Mouse (Mus musculus) thymus, adult 18-20 months (tissue): ENCODE results near the gene Ndufs2.

ENCODE experiments used
- DNase-seq, 2 experiments: peaks; one replicate each; pipeline ENCODE4 v3.0.0; 2022; ENCODE audit warnings: mixed read lengths in 2 of 2

The Ndufs2 gene

GRCm38 (mm10) chr1:171250680-171251593, at the start of gene Ndufs2:
Gene Ndufs2, minus strand, starts transcription at chr1:171251388.
- no peak for DNase-seq

- no peak for DNase-seq
Observed at GRCm38 (mm10) chr1:171298226-171298625, 47.0 kb upstream of the Ndufs2 start.

DNA sequence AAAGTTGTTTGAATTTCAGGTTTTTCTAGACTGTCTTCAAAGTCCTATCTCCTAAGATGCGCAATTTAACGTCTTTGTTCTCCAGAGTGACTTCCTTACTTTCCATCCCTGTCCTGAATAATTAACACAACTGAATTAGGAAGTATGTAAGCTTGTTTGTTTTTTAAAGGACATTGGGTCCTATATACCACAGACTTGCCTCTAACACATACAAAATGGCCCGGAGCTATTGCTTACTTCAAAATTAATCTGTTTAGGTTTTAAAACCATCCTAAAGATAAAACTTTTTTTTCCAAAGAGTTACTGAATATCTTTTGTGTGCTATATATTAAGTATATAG, 43.8 kb upstream of the Ndufs2 start:
- no peak for DNase-seq

DNA sequence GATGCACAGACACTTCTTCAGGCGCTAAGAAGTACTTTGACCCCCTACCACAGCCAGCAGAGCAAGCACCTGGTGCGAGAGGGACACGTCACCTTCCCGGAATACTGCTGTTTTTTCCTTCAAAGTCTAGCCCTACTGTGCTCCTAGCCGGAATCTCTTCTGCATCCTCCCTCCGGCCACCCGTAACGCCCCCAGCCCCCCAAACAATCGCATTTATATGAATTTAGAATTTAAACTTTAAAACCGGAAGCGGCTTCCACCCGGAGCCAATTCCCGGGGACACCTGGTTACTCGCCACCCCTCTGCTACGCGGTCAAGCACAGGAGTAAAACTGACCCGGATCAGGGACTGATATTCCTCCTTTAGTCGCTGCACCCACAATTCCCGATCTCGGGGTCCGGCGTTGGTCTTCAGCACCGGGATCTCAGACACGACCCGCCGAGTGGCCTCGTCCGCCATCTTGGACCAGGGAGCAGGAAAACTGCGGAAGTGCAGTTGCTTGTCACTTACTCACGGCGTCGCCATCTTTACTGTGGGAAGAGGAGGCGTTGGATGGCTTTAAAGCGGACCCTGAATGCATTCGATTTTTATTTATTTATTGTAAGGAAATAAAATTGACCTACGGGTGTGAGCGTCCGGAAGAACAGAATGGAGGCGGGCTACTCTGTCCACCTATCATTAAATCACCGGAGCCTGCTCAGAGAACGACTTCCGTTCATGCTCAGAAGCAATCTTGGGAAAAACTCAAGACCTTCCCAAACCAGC, 43.3 kb upstream of the Ndufs2 start, which contains the start of gene Ufc1:
Ufc1 (minus strand) TSS at position 727 of the 765 bp plus-strand sequence.
- peak; percentile 67 to 75 for DNase-seq

DNA sequence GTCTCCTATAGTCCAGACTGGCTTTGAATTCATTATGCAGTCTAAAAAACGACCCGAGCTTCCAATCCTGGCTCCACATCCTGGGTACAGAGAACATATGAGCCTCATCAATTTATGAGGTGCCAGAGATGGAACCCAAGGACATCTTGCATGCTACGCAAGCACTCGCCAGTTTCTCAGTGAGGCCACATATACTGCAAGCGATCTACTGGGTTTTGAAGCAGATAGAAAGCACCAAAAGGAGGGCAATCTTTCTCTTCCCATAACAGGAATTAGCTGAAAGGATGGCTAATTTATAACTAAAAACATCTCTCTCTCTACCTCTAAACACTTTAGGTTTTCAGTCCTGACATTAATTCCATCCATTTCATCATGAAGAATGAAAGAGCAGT, 42.7 kb upstream of the Ndufs2 start:
- DNase-seq, result no peak

GRCm38 (mm10) chr1:171293351-171293750, 42.2 kb upstream of the Ndufs2 start:
- no peak for DNase-seq

DNA sequence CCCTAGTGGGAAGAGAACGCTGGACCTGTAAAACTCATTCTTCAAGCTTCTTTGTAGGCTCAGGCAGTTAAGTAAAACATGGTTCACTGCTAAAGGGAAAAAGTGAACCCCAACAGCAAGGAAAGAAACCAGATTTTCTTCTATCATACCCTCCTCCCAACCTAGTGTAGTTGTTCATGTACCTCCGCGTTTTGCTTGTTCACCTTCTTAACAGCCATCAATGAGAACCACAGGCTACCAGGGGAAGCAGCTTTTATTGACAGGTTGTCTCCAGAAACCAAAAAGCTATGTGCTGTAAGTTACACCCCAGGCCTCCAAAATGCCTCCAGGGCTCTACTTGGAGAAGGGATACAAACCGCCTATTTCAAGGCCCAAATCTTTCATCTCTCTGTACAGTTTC, 37.1 kb upstream of the Ndufs2 start:
- DNase-seq, result no peak

GRCm38 (mm10) chr1:171287136-171288081, 36.2 kb upstream of the Ndufs2 start, which contains the start of gene Usp21:
Gene Usp21, minus strand, starts transcription at chr1:171287991.
- DNase-seq, result peak; percentile 88 to 89

DNA sequence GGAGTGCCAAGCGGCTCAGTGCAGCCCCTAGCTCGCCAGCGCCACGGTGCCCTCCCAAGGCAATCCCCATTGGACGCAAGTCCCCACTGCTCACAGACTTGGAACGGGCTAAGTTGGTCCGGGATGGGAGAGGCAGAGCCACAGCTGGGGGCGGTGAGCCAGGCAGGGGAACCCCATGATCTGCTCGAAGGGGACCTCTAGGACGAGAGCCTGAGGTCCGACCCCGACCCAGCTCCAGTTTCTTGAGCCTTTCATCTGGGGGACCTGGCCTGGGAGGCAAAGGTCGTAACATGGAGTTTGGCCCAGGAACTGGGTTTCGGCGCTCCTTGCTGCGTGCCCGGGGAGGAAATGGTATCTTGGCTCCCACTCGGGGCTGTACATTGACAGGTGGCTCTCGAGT, 35.3 kb upstream of the Ndufs2 start:
- DNase-seq, result no peak

- DNase-seq, result no peak
Observed at GRCm38 (mm10) chr1:171285096-171285892, 34.1 kb upstream of the Ndufs2 start.

DNA sequence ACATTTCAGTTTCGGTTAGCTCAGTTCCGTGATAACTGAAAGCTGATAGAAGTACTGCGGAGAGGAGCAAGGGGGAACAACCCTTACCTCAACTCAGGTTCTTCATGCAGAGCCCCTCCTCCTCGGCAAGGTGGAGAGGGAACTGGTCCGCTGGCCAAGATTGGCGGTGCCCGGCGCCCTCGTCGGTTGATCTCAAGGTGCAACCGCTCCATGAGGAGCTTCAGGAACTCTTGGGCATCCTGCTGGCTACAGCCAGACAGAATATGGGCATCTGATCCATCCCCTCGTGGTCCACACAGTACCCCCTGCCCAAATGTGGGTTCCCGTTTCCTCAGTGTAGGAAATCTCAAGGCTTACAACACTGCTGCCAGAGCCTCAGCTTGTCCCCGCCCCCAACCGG, 33.3 kb upstream of the Ndufs2 start:
- DNase-seq, result no peak

- no peak for DNase-seq
Observed at GRCm38 (mm10) chr1:171283188-171284160, 32.3 kb upstream of the Ndufs2 start.

DNA sequence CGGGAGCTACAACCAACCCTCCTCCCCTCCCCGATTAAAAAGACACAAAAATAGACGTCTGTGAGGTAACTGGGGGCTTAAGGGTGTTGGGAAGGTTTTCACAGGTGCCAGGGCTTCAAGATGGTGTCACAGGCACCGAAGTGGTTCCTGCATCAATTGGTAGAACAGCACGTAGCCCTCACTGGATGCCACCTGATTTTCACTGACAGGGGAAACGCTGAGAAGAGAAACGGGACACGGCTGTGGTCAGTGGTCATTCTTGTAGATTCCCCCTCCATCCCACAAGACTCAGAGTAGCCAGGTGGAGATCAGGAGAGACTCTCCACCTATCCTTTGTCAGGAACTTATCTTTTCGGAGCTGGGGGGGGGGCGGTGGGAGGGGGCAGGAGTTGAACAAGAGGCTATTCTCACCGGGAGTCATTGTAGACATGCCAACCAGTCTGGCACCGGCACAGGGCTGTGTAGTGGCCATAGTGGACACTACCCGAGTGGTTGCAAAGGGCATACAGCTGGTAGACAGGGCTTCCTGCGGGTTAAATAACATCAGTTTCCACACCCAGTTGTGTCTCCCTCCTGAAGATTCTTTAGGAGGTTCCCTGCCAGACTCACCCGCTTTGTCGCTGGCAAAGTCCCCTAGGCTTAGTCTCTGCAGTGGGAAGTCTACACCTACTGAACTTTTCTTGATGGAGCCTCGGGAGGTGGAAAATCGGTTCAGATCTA, 31.1 kb upstream of the Ndufs2 start:
- DNase-seq, result no peak

DNA sequence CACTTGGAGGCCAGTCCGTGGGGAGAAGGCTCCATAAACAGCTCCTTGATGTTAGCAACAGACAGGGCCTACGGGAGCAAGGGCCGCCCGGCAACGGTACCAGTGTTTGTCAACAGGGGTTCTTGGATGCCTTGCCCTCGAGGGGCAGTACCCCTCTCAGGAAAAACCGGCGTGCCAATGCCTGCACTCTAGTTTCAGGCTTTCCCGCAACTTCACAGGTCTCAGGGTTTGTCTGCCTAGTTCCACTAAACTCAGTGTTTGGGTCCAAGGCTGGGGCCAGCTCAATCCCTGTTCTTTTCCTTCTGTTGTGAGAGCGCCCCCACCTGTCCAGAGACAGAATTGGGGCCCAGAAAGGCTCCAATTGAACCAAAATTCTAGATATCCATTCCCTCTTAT, 30.3 kb upstream of the Ndufs2 start:
- peak; percentile 43 to 62 for DNase-seq

DNA sequence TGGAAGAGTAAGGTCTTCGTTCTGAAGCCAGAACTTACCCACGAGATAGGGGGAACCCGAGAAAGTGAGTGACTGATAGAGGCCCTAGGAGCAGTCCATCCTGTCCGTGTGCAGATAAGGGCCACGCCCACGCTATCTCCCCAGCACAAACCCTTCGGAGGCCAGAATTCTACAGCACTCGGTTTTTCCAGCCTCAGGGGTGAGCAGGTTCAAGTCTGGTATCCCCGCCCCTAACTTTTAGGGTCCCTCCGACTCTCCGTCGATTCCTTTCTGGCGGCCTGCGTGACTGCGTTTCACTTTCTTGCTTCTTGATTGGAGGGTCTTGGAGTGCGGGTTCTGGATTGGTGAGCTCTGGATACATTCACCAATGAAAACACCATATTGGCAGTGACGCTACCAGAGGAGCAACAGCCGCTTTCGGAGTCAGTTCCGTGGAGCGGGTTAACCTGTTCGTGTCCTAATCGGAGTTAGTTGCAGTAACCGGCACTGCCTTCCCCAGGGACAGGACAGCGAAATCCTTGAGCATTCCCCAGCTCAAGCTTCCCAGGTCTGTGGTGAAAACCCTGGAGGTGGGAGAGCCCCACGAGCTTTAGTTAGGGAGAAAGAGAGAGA, 29.8 kb upstream of the Ndufs2 start, which contains the start of gene Ppox:
Ppox (minus strand) TSS at position 271 of the 612 bp plus-strand sequence.
- DNase-seq, result peak; percentile 86 to 93

- DNase-seq, result peak in 1 of 2 experiments; percentile 8
Observed at GRCm38 (mm10) chr1:171280250-171280915, 29.2 kb upstream of the Ndufs2 start.

- DNase-seq, result peak in 1 of 2 experiments; percentile 5
Observed at GRCm38 (mm10) chr1:171279721-171280120, 28.5 kb upstream of the Ndufs2 start.

GRCm38 (mm10) chr1:171279012-171279705, 28.0 kb upstream of the Ndufs2 start:
- DNase-seq, result peak in 1 of 2 experiments; percentile 2
